ENCODE assay signal across 31 mouse cellular contexts in genomic region chr9:25409729-25410128, GRCm38 (mm10).
"Had no signal": no experiment of that assay in that cellular context is flagged by ENCODE, and none has a peak within 500 bp of the region (broad histone marks: within the 10 kb centered on the region; RNA-seq: fewer than 3 reads in every experiment).

No protein-coding gene starts in this region.

- H3K4me2 ChIP-seq: limb, embryonic 12.5 days; limb, embryonic 13.5 days; limb, embryonic 15.5 days; liver, embryonic 11.5 days; liver, embryonic 12.5 days; liver, embryonic 13.5 days; liver, embryonic 15.5 days; lung, embryonic 14.5 days; lung, embryonic 15.5 days; midbrain, embryonic 11.5 days; midbrain, embryonic 12.5 days; midbrain, embryonic 13.5 days; midbrain, embryonic 15.5 days had no signal

- ATAC-seq: liver, embryonic 12.5 days; liver, postnatal 0 days; lung, postnatal 0 days; midbrain, embryonic 13.5 days; midbrain, embryonic 15.5 days; midbrain, embryonic 16.5 days had no signal

- H3K9ac ChIP-seq: limb, embryonic 12.5 days; limb, embryonic 13.5 days; limb, embryonic 15.5 days; liver, embryonic 12.5 days; liver, embryonic 13.5 days; liver, embryonic 14.5 days; liver, embryonic 15.5 days; liver, postnatal 0 days; lung, embryonic 14.5 days; lung, embryonic 15.5 days; midbrain, embryonic 12.5 days; midbrain, embryonic 13.5 days; midbrain, embryonic 15.5 days had no signal

- H3K4me1 ChIP-seq: limb, embryonic 10.5 days; limb, embryonic 12.5 days; limb, embryonic 13.5 days; limb, embryonic 15.5 days; liver, embryonic 12.5 days; liver, embryonic 13.5 days; liver, embryonic 15.5 days; lung, embryonic 15.5 days; megakaryocyte, embryonic 14.5 days; midbrain, embryonic 10.5 days; midbrain, embryonic 12.5 days; midbrain, embryonic 13.5 days; midbrain, embryonic 15.5 days had no signal

- DNase-seq: left cerebral cortex, postnatal 4 days; liver; liver, embryonic 13.5 days; liver, postnatal 0 days; lung, adult 18-20 months; lung, adult 2 months; lung, embryonic 14.5 days; lung, postnatal 10 days; lung, postnatal 14 days; lung, postnatal 36 days; lung, postnatal 4 days had no signal

- H3K36me3 ChIP-seq: limb, embryonic 10.5 days; limb, embryonic 12.5 days; limb, embryonic 13.5 days; limb, embryonic 15.5 days; liver, embryonic 12.5 days; liver, embryonic 13.5 days; liver, embryonic 15.5 days; lung, embryonic 15.5 days; midbrain, embryonic 10.5 days; midbrain, embryonic 12.5 days; midbrain, embryonic 13.5 days; midbrain, embryonic 15.5 days had no signal

- H3K4me3 ChIP-seq: left cerebral cortex, adult 2 months; limb, embryonic 10.5 days; limb, embryonic 12.5 days; limb, embryonic 13.5 days; limb, embryonic 15.5 days; liver, embryonic 12.5 days; liver, embryonic 13.5 days; liver, embryonic 15.5 days; lung, embryonic 15.5 days; megakaryocyte, embryonic 14.5 days; midbrain, embryonic 10.5 days; midbrain, embryonic 12.5 days; midbrain, embryonic 13.5 days; midbrain, embryonic 15.5 days; myocyte had no signal

- H3K9me3 ChIP-seq: limb, embryonic 10.5 days; limb, embryonic 12.5 days; limb, embryonic 13.5 days; limb, embryonic 15.5 days; liver, embryonic 12.5 days; liver, embryonic 13.5 days; liver, embryonic 15.5 days; lung, embryonic 15.5 days; megakaryocyte, embryonic 14.5 days; midbrain, embryonic 10.5 days; midbrain, embryonic 12.5 days; midbrain, embryonic 13.5 days; midbrain, embryonic 15.5 days had no signal

- H3K27ac ChIP-seq: limb, embryonic 10.5 days; limb, embryonic 12.5 days; limb, embryonic 13.5 days; limb, embryonic 15.5 days; liver, embryonic 12.5 days; liver, embryonic 13.5 days; liver, embryonic 14.5 days; liver, embryonic 15.5 days; lung, embryonic 15.5 days; macrophage; midbrain, embryonic 10.5 days; midbrain, embryonic 12.5 days; midbrain, embryonic 13.5 days; midbrain, embryonic 15.5 days had no signal

- H3K27me3 ChIP-seq: limb, embryonic 12.5 days; limb, embryonic 13.5 days; limb, embryonic 15.5 days; liver, embryonic 12.5 days; liver, embryonic 13.5 days; liver, embryonic 15.5 days; lung, embryonic 15.5 days; megakaryocyte, embryonic 14.5 days; midbrain, embryonic 12.5 days; midbrain, embryonic 13.5 days; midbrain, embryonic 15.5 days had no signal
